Mouse (Mus musculus) mesoderm, embryonic 11.5 days (tissue): ENCODE measurements around the gene Fgfr2.
A peak's percentile ranks its signal among the peaks of the same experiment; 100 is the strongest.

Experiments used
- DNase-seq: peaks from one replicate; pipeline ENCODE4 v3.0.0-alpha.2; 2012; ENCODE audit warnings: low read depth, low spot score

Fgfr2 gene

DNA sequence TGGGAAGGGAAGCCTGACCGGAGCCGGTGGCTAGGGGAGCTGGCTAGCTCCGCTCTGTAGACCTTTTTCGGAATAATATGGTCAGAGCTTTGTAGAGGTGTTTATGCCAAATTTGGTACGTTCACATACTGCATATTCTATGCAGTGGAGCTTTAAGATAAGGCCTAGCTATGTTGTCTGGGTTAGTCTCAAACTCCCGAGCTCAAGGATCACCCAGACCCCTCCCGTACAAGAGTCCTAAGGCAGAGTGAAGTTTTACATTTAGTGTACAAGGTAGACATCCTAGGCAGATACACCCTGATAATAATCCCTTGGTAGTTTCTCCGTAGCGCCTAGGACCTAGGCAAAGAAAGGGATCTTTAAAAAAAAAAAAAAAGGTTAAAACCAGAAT lies 1751.7 kb downstream of the Fgfr2 start:
- DNase-seq, result no peak

DNA sequence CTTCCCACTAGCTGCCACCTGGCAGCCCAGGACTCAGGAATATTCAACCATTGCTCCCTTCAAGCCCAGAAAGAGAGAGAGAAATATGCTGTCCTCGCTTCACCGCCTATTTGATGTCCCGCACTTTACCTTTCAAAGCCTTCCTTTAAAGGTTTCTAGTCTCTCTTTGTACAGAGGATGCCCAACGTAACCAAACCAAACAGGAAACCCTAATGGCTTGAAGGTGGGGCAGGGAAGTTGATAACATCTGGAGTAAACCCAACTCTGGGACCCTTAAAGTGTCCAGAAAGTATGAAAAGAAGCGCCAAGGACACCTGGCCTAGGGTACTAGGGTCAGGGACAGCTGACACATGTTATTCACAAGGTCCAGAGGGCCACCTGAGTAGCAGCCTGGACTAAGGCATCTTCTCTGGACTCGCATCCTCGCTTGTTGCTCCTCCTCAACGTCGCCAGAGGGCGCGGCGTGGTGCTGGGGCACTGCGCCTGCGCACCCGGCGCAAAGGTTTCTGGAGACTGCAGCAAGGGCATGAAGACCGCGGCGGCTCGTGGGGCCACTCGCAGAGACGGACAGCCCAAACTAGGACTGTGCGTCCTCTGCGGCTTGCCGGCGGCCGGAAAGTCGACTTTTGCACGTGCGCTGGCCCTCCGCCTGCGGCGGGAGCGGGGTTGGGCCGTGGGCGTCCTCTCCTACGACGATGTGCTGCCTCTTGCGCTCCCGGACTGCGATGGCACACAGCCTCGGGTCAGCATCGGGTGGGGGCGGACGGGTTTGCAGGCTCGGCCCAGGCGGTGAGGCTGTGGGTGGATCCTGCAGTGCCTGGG lies 1752.3 kb downstream of the Fgfr2 start, which contains the start of gene Pstk:
Gene Pstk (plus strand): TSS at position 494 of the 822 bp plus-strand sequence.
- peak; percentile 96 for DNase-seq

DNA sequence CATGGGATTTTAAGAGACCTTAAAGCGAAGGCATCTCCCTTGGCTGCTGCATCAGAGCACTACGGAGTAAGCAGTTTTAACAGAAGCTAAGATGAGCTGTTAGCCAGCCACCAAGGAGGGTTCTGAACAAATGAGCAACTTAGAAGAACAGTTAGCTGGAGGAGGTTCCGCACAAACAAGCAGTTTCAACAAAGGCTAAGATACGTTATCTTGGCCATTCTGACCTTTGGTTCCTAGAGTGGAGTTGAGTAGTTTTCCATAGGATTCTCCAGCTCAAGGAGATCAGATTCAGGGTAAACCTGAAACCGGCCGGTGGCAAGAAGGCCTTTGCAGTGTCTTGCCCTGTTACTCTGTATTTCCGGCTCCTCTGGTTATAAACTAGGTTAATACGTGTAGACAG lies 1759.0 kb downstream of the Fgfr2 start:
- no peak for DNase-seq

DNA sequence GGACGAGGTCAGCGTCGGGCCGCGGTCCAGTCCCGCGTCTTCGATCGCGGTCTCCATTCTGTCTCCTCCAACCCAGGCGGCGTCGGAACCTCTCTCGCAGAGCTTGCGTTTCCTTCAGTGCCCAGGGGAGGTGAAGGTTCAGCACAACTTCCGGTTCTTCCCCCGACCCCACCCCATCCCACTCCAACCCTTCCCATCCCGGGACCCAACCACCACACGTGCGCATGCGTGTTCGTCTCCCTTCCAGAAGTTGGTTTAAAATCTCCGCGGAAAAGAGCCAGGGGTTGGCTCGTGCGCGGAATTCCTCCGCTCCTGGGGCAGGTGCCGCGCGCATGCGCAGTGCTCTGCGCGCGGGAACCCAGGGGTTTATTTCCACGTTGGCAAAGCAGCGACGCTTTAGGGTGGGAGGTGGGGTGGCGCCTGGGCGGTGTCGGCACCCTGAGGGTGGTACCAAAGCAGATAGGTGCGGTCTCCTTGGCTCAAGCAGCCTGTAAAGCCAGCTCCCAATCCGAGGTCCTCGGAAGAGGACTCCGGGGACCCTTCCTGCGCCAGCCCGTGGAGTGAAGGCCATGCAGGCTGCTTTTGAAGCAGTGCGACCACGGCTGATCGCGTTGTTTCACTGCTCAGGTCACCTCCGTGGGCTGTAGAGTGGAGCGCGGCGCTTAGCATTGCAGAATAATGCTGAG lies 1760.4 kb downstream of the Fgfr2 start, which contains the start of gene 2310057M21Rik:
Gene 2310057M21Rik (minus strand): TSS at position 145 of the 686 bp plus-strand sequence.
- peak; percentile 99 for DNase-seq

DNA sequence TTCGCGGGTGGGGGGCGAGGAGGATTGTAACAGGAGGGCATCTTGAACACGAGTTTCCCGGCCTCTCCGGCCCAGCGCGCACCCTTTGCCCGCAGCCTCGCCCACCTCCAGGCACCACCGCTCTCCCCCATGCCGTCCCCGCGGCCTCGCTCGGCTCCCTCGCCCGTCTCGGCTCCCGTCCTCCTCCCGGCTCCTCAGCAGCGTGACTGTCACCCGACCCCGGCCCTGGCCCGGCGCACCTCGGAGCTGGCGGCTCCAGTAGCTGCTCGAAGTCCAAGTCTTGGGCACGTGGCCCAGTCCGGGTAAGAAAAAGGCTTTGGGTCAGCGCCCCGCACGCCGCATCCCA lies 1760.9 kb downstream of the Fgfr2 start:
- DNase-seq, result no peak

DNA sequence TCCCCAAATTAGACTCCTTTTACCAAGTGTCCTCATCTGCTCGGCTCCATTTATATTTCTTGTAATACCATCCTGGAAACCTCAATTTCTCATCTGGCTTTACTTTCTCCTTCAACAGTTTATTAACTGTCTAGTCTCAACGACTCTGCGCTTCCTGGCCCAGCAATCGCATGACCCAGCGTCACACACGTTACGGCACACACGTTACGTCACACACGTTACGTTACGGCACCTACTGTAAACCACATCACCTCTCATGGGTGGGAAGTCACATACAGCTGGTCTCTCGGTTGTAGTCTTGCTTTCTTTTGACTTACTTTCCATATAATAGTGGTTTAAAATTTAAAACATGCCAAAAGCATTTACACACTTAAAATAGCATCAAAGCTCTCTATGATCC lies 1767.0 kb downstream of the Fgfr2 start:
- DNase-seq, result no peak

DNA sequence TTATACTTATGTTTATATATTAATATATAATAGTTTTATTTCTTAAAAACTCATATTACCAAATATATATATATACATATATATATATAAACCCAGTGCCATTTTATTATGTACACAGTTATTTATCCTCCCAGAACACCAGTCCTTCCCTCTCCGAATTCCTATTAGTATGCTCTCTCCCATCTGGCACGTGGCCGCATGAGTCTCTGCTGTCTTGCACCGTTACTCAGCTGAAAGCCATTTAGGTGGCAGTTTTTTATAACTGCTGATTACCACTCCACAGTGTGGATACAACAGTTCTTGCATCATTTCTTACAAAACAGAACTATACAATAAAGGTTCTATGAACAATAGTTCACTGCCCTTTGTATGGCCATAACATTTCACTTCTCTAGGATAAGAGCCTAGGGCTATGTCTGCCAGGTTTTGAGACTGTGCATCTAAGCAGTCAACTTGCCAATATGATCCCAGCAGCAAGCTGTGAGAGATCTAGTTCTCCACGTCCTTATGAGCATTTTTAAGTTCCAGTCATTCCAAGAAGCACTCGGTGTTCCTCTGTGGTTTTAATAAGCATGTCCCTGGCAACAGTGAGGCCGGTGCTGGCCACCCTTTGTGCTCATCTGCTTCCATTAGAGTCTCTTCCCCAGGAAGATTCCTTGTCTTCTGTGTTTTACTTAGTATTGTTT lies 1777.2 kb downstream of the Fgfr2 start:
- no peak for DNase-seq

DNA sequence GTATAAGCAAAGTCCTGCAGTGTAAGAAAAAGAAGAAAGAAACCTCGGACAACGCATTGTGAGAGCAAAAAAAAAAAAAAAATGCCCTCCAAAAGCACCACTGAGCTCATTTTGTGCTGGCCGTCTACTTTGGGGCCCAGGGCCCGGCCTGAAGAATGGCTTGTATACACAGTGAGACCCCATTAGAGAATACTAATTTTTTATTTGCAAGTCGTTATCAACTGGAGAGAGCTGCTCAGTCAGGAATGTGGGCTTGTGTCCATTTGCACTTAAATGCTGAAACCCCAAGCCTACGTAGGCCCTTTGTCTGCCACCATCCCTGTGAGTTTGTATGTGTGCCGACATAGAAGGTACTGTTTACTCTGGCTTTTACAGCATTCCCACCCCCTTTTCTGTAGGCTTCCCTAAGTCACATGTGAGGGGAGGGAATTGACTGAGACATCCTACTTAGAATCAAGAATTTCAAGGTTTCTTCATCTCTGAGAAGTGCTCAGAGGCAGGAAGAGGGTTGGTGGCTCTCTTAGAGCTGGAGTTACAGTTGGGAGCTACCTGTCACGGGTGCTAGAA lies 1785.6 kb downstream of the Fgfr2 start:
- no peak for DNase-seq

DNA sequence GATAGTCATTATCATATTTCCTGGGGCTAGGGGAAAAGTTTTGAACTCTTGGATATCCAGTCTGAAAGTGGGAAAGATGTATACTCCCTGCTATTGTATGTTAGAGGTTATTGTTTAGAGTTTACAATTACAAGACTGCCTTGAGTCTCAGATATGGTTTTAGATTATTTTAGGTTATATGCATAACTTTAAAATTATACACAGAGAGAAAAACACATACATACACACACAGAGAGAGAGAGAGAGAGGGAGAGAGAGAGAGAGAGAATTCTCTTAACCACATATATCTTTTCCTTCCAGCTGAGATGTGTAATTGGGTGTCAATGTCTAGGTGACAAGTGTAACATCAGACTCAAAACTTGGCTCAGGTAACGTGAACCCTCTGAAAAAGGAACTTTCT lies 1789.6 kb downstream of the Fgfr2 start, which contains the start of gene Fam24a:
Gene Fam24a (plus strand): TSS at position 301 of the 400 bp plus-strand sequence.
- DNase-seq, result no peak

DNA sequence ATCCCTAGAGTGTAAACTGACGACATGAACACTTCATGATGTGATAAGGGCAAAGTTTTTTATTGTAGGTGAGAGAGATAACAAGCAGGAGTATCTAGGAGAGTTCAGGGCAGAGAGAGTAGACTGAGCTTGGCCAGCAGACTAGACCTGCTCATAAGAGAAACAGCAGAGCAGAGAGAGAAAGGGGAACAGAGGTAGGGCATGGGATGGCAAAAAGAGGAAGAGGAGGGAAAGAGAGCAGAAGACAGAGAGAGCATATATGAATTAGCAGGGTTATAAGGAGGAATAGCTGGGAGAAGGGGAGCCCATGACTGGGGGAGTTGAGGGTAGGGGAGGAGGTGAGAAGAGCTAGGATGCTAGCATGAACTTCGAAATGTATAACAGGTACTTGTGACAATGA lies 1791.5 kb downstream of the Fgfr2 start:
- DNase-seq, result no peak

DNA sequence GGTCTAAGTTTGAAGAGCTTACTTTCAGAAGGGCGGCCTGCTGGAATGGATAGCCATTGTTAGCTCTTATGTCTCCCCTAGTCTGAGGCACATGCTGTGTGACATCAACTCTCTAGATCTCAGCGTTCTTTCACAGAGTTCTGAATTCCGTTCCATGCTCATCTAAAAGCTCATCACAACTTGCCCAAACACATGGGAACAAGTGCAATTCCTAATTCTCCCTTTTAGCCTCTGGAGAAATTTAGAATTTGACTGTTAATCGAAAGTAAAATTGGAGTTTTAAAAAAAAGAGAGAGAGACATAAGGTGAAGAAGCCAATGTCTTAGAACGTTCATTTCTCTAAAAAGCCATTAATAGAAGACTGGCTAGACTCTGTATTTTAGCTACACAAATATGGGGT lies 1793.7 kb downstream of the Fgfr2 start, which contains the start of gene Fam24b:
Gene Fam24b (minus strand): TSS at position 101 of the 400 bp plus-strand sequence.
- no peak for DNase-seq

DNA sequence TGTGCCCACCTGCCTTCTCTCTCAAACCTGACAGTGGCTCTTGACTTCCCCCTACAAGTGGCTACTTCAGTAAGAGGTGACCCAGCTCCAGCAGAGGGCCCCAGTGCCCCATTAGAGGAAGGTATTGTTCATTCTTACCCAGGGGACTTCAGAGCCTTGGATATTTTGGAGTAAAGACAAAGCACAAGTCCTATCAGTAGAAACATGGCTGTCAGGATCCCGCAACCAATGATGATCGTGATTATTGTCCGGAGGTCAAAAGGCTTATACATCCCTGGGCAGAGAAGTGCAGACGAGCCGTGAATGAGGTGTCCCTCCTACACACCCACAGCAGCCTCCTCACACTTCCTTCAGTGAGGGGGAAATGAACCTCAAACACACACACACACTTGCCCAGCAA lies 1796.1 kb downstream of the Fgfr2 start:
- DNase-seq, result no peak

DNA sequence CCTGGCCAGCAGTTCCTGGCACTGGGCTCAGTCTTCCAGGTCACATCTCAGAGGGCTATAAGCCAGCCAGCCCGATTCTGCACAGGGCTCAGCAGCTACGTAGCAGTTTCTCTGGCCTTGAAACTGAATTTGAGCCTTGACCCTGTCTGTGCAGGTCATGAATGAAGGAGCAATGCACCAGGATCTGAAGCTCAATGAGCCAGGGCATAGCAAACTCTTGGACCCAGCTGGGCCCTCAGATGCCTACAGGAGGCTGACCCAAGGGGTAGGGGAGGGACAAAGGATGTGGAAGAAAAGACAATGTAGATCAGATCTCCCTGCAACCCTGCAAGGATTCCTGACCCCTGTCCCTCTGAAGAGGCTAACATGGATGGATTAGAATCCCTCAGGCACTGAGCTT lies 1801.0 kb downstream of the Fgfr2 start, which contains the start of gene Cuzd1:
Gene Cuzd1 (minus strand): TSS at position 101 of the 400 bp plus-strand sequence.
- DNase-seq, result no peak

DNA sequence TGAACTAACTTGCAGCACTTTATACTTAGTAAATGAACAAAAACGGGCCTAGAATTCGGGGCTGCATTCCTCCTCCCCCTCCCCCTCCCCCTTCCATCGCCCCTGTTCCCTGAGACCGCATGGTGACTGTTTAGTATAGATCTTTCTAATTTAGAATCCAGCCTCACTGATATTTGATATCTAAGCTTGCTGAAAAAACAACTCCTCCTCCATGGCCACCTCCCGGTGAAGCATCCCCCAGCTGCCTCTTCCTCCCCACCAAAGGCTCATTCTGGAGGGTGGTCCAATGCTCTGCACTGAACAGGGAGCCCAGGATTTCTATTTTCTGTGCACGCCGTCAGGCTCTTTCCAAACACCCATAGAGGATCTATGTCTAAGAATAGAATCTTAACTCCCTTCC lies 1804.8 kb downstream of the Fgfr2 start:
- DNase-seq, result no peak

DNA sequence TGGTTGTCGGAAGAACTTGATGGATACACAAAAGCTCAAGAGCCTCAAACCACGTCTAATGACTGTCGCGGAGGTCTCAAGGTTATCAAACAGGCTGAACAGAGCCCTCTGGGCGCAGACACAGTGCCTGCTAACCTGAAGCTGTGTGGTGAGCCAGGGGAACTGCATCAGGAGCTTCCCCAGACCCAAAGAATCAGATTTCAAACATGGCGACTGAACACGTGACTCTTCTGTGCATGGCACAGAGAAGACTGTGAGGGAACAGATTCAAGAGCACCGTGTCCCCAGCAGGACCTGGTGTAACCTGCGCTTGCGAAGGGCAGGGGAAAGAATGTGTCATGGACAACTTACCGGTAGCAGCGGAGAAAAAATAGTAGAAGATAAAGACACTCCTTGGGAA lies 1805.6 kb downstream of the Fgfr2 start:
- peak; percentile 2 for DNase-seq

DNA sequence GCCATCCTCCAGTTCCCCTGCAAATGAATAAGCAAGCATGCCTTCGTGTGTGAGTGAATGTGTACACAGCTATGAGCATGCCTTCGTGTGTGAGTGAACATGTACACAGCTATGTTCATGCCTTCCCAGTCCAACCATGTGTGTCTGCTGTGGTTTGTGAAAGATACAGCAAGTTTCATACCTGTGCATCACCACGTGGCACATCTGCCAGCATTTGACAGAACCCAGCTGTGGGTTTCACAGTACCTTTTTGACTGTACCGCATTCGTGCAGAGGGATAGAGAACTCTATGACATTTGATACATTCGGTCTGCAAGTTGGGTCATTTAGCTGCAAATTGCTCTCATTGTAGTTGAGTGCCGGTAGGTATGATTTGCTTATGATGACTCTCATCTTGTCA lies 1808.7 kb downstream of the Fgfr2 start:
- no peak for DNase-seq

DNA sequence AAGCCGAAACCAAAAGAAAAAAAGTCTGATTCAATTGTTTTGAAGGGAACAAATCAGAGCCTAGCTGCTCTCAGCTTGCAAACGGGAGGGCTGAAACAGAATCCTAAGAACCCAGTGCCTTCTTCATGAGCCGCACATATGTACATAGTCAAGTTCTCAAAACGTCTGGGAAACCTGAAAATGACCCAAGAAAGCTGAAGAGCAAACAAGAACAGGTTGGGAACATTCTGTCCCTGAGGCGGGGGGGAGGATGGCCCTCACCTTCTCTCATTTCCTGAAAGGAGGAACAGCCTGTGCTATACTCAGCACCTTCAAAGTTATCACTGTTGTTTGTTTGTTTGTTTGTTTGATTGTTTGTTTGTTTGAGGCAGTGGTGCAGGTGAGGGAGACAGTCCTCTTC lies 1816.4 kb downstream of the Fgfr2 start:
- DNase-seq, result no peak

DNA sequence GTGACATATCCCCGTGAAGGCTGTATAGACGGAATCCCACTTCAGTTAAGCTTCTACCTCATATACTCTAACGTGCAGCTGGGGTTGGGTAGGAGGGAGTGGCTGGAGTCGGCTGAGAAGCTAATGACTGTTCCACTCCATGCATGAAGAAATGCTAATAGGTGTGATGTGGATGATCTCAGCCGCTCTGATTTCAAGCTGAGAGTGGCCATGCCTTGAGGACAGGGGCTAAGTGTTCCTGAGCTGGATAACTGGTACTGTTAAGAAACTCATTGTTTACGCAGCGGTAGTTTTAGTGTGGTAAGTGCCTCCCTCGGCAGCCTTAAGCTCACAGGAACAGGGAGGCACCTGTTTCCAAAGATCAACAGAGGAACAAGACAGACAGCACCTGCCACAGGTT lies 1819.8 kb downstream of the Fgfr2 start:
- DNase-seq, result no peak

DNA sequence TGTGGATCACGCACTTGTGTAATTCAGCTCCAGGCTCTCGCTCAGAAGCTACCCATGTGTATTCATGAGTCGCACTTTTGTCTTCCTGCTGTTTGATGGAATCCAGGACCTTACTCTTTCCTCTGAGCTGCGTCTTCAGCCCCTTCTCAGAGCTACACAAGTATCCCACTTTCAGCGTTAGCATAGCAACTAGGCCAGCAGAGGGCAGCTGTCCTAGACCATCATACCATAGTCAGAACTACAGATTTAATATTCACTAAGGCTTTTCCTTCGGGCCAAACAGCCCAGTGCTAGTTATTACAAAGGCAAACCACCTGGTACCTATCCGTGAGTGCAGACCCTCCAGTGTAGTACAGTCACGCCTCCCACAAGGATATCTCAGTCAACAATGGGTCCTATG lies 1826.0 kb downstream of the Fgfr2 start:
- DNase-seq, result no peak

DNA sequence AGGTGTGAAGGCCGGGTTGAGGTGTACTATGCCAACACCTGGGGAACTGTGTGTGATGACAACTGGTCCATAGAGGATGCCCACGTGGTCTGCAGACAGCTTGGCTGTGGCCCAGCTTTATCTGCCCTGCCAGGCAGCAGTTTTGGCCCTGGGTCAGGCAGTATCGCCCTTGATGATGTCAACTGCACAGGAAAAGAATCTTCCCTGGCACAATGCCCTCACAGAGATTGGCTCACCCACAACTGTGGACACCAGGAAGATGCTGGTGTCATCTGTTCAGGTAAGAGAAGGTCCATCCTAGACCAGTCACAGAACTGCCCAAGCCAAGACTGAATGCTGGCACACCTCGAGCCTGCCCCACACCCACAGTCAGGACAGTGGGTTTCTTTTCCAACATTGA lies 1857.3 kb downstream of the Fgfr2 start:
- no peak for DNase-seq

DNA sequence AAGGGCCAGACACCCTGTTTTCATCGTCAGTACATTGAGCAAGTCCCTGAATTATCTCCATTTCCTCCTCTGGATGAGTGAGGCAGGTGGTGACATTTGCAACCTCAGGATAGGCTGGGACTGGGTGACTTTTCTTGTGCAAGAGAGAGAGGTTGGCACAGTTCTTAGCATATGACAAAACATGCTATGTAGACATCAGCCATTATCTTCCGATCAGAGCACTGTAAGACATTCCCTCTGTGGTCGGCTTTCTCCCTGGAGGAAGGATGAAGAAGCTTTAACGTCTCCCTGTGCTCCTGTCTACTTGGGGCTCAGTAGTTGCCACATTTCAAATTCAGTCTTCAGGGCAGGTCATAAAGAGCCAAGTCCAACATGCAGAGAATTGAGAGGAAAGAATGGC lies 1858.9 kb downstream of the Fgfr2 start:
- DNase-seq, result no peak

DNA sequence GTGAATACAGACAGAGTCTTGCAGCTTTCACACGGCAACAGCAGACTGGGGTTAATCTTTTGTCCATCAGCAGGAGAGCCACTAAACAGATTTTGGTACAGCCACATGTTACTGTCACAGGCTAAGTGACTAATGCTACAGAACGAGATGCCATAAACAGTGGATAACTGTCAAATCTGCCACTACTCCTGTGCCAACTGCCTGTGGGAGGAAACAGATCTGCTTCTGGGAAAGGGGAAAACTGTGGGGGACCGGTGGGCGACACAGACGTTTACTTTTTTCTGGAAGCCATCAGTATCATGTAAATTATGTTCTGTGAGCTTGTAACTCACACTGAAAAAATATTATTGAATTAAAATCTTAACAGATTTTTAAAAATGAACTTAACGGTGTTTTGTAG lies 1862.2 kb downstream of the Fgfr2 start:
- DNase-seq, result no peak
